Mouse (Mus musculus) stomach, embryonic 15.5 days (tissue): Measurements from ENCODE around the gene Myh3. TPM values are rescaled to one million over a fixed set of nuclear protein-coding genes. Genes with fewer than 3 reads are reported as not detected.

Source experiments
- ATAC-seq: fragments of 200-750 bp; cut with Nextera tagmentation; 2 replicates; pipeline ENCODE4 v1.8.0; 2017; ENCODE audit warnings: low read depth, moderate number of reproducible peaks, moderate TSS enrichment; ENCODE audit not compliant: insufficient read depth, low FRiP score
- H3K27ac ChIP-seq: fragments of 300-500 bp; sonication (generic); 2 replicates; pipeline ENCODE4 v1.5.1; 2015; ENCODE audit warnings: mild to moderate bottlenecking, inconsistent platforms
- H3K27me3 ChIP-seq: fragments of 300-500 bp; sonication (generic); replicated peaks from 2 replicates; pipeline ENCODE4 v1.6.1; 2015; ENCODE audit warnings: inconsistent platforms
- H3K36me3 ChIP-seq: fragments of 300-500 bp; sonication (generic); 2 replicates; pipeline ENCODE4 v1.6.1; 2015; ENCODE audit warnings: inconsistent platforms
- H3K4me1 ChIP-seq: fragments of 300-500 bp; sonication (generic); 2 replicates; pipeline ENCODE4 v1.6.1; 2015; ENCODE audit warnings: inconsistent platforms
- H3K4me2 ChIP-seq: fragments of 300-500 bp; sonication (generic); 2 replicates; pipeline ENCODE4 v1.6.1; 2015; ENCODE audit warnings: mild to moderate bottlenecking, inconsistent platforms
- H3K4me3 ChIP-seq: fragments of 300-500 bp; sonication (generic); replicated peaks from 2 replicates; pipeline ENCODE4 v1.5.1; 2015; ENCODE audit warnings: inconsistent platforms
- H3K9ac ChIP-seq: fragments of 300-500 bp; sonication (generic); 2 replicates; pipeline ENCODE4 v1.6.1; 2015; ENCODE audit warnings: inconsistent platforms
- H3K9me3 ChIP-seq: fragments of 300-500 bp; sonication (generic); 2 replicates; pipeline ENCODE4 v1.6.1; 2016; ENCODE audit warnings: inconsistent platforms
- WGBS: fragments of 180-500 bp; shearing (Covaris S2); methylation state at CpG from one replicate; pipeline ENCODE4 v1.1.7; 2015; 5-methylcytosine and 5-hydroxymethylcytosine counted together
- microRNA-seq: library from miRNA; unstranded; fragments of <30 nt; microRNA quantifications from one replicate; pipeline ENCODE4, GENCODE M21; 2016
- polyA plus RNA-seq: library from polyadenylated mRNA; unstranded; fragments of >200 nt; fragmentation: Nextera tagmentation; extraction: Ambion mirVana; gene quantifications from 2 replicates; pipeline ENCODE4 v1.2.1, GENCODE M21; 2015

Myh3 gene
- polyA plus RNA-seq, 1 experiment from 2014 or later: 1.0 TPM

DNA sequence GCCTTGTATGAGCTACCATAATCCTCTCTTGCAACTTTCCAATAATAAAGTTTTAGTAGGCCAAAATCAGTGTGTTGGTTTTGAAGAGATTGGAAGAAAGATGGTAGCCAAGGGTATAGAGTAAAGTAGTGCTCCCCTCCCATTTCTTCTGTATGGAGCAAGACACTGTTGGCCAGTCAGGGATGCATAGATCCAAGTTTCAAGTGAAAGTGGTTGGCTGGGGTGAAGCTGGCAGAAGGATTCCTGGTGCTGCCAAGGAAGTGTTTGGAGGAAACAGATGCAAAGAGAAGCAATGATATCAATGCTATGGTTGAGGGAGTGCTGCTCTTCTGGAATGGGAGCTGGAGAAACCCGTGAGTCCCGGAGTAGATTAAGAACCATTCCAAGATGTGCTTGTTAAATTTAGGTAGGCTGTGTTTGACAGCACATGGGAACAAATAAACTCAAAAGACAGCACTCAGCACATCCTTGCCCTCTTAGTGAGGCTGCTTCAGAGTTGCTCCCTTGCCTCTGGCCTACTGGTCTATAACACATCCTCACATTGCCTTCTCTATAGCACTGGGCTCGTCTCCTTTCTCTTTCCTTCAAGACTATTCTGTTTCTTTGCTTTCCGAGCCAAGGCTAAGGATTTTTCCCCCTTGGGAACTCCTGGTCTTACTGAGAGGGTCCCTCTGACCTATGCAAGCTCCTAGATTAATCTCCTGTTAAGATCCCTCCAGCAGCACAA is 70.3 kb downstream of the Myh3 start:
- Histone ChIP-seq H3K27me3 (no peaks in the 10 kb centered on the region), H3K4me1 (no peaks in the 10 kb centered on the region), H3K4me2 (no peak overlapping the region), H3K27ac (no peak overlapping the region), H3K4me3 (no peak overlapping the region), H3K9me3 (no peaks in the 10 kb centered on the region), H3K36me3 (no peaks in the 10 kb centered on the region), H3K9ac (no peak overlapping the region)
- 64% methylated on average over 4 of the region's 4 CpGs for WGBS
- ATAC-seq: no peak

DNA sequence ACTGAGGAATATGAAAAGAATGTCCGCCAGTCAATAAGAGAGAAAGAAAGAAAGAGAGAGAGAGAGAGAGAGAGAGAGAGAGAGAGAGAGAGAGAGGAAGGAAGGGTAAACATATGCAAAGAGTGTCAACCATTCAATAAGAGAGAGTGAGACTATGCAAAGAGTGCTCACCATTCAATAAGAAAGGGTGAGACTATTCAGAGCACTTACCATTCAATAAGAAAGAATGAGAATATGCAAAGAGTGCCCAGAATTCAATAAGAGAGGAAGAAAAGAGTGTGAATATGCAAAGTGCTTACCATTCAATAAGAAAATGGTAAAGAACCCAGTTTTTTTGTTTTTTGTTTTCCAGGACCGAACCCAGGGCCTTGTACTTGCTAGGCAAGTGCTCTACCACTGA is 72.1 kb downstream of the Myh3 start:
- no peaks in the 10 kb centered on the region for H3K36me3 ChIP-seq
- H3K27ac ChIP-seq: no peak overlapping the region
- no peak overlapping the region for H3K9ac ChIP-seq
- ATAC-seq: no peak
- no peak overlapping the region for H3K4me3 ChIP-seq
- no peaks in the 10 kb centered on the region for H3K9me3 ChIP-seq
- no peaks in the 10 kb centered on the region for H3K27me3 ChIP-seq
- WGBS: 88% methylated on average over 2 of the region's 2 CpGs
- H3K4me2 ChIP-seq: no peak overlapping the region
- H3K4me1 ChIP-seq: no peaks in the 10 kb centered on the region

- Histone ChIP-seq H3K4me3 (no peak overlapping the region), H3K36me3 (no peaks in the 10 kb centered on the region), H3K27ac (no peak overlapping the region), H3K27me3 (no peaks in the 10 kb centered on the region), H3K4me1 (no peaks in the 10 kb centered on the region), H3K4me2 (no peak overlapping the region), H3K9me3 (no peaks in the 10 kb centered on the region), H3K9ac (no peak overlapping the region)
- 72% methylated on average over 3 of the region's 3 CpGs for WGBS
- no peak for ATAC-seq
These were observed 73.1 kb downstream of the Myh3 start for GRCm38 (mm10) chr11:67151159-67151558.

Small RNAs within 50 kb of the gene (microRNA-seq; reads per million reads assigned to microRNA genes)
- not detected for gene Mir6923

Other genes with a start within 250 kb of the Myh3 start
- 4.9 and 5.6 TPM in 2 replicates for gene Pirt, start 166.3 kb upstream of the Myh3 start, polyA plus RNA-seq
- gene Tmem238l, start 121.7 kb upstream of the Myh3 start, polyA plus RNA-seq: 0.57 and 0.77 TPM in 2 replicates
- gene Tmem220, start 53.1 kb upstream of the Myh3 start, polyA plus RNA-seq: 1.7 and 2.5 TPM in 2 replicates
- 24.0 and 28.1 TPM in 2 replicates for gene Adprm, start 25.7 kb upstream of the Myh3 start, polyA plus RNA-seq
- 17.6 and 18.7 TPM in 2 replicates for gene Sco1, start 25.6 kb upstream of the Myh3 start, polyA plus RNA-seq
- gene Myh2, start 92.7 kb downstream of the Myh3 start, polyA plus RNA-seq: not detected in 2 replicates
- 0.22 and 0.28 TPM in 2 replicates for gene Myh1, start 121.8 kb downstream of the Myh3 start, polyA plus RNA-seq
- 0.03 TPM in 1 of 2 replicates, not detected in the other for gene Myh4, start 159.7 kb downstream of the Myh3 start, polyA plus RNA-seq
- gene Myh8, start 198.8 kb downstream of the Myh3 start, polyA plus RNA-seq: 3.2 and 6.6 TPM in 2 replicates
- 0.03 and 0.04 TPM in 2 replicates for gene Myh13, start 243.4 kb downstream of the Myh3 start, polyA plus RNA-seq